Comparison of ENCODE assay signal across 10 mouse cellular contexts in genomic region chr3:95041625-95042024, GRCm38 (mm10). TPM values are rescaled to one million over a fixed set of nuclear protein-coding genes. Genes with fewer than 3 reads are reported as not detected.
DNase-seq lines count a peak whose midpoint lies in the region; ATAC-seq and TF ChIP-seq lines count a peak whose summit lies in the region.
"Had no signal": no experiment of that assay in that cellular context is flagged by ENCODE, and none has a peak within 500 bp of the region (broad histone marks: within the 10 kb centered on the region; RNA-seq: fewer than 3 reads in every experiment).

No protein-coding gene starts in this region.

- ATAC-seq in lung, embryonic 14.5 days (ENCODE audit: insufficient read depth) = no peak
- ATAC-seq in embryonic facial prominence, embryonic 13.5 days (ENCODE audit: insufficient number of reproducible peaks, insufficient read depth, low FRiP score, low TSS enrichment, low read depth) = no peak
- ATAC-seq in intestine, embryonic 16.5 days = no peak
- ATAC-seq in neural tube, embryonic 13.5 days (ENCODE audit: low read depth) = no peak

- H3K27me3 ChIP-seq in lung, embryonic 14.5 days (ENCODE audit: insufficient read depth, low read length) = no peaks in the 10 kb centered on the region
- H3K27me3 ChIP-seq in embryonic facial prominence, embryonic 13.5 days = no peaks in the 10 kb centered on the region
- H3K27me3 ChIP-seq in intestine, embryonic 16.5 days (replicated peaks; ENCODE audit: control insufficient read depth, insufficient read depth, low read length) = no peaks in the 10 kb centered on the region
- H3K27me3 ChIP-seq in neural tube, embryonic 13.5 days = no peaks in the 10 kb centered on the region

- TF ChIP-seq CTCF in lung, embryonic 14.5 days (IDR thresholded peaks at IDR 0.05; ENCODE audit: low read depth) = no peak

- 12% methylated on average over 3 of the region's 3 CpGs for WGBS in lung, embryonic 14.5 days
- 16% methylated on average over 3 of the region's 3 CpGs for WGBS in embryonic facial prominence, embryonic 13.5 days
- 12% methylated on average over 3 of the region's 3 CpGs for WGBS in intestine, embryonic 16.5 days
- 22% methylated on average over 3 of the region's 3 CpGs for WGBS in neural tube, embryonic 13.5 days

- H3K4me3 ChIP-seq in lung, embryonic 14.5 days (ENCODE audit: low read depth, low read length) = peak overlapping the region; percentile 90
- peak overlapping the region; percentile 84 for H3K4me3 ChIP-seq in embryonic facial prominence, embryonic 13.5 days
- H3K4me3 ChIP-seq in intestine, embryonic 16.5 days (ENCODE audit: low read length) = peak overlapping the region; percentile 76
- H3K4me3 ChIP-seq in neural tube, embryonic 13.5 days = peak overlapping the region; percentile 66

- no peak overlapping the region for H3K27ac ChIP-seq in lung, embryonic 14.5 days (ENCODE audit: low read depth)
- H3K27ac ChIP-seq in embryonic facial prominence, embryonic 13.5 days = no peak overlapping the region
- H3K27ac ChIP-seq in intestine, embryonic 16.5 days (ENCODE audit: low read length) = no peak overlapping the region
- H3K27ac ChIP-seq in neural tube, embryonic 13.5 days (replicated peaks) = no peak overlapping the region

- H3K4me2 ChIP-seq in lung, embryonic 14.5 days = peak overlapping the region; percentile 87
- H3K4me2 ChIP-seq in embryonic facial prominence, embryonic 13.5 days = peak overlapping the region; percentile 75
- peak overlapping the region; percentile 63 for H3K4me2 ChIP-seq in intestine, embryonic 16.5 days (ENCODE audit: low read depth, low read length)
- peak overlapping the region; percentile 77 for H3K4me2 ChIP-seq in neural tube, embryonic 13.5 days

- H3K36me3 ChIP-seq in lung, embryonic 14.5 days (ENCODE audit: insufficient read depth) = peaks cover 20% of the 10 kb centered on the region
- peaks cover 22% of the 10 kb centered on the region for H3K36me3 ChIP-seq in embryonic facial prominence, embryonic 13.5 days
- H3K36me3 ChIP-seq in intestine, embryonic 16.5 days (ENCODE audit: control insufficient read depth, insufficient read depth, low read length) = peaks cover under 1% of the 10 kb centered on the region; the same call in 1 of the 2 replicates
- peaks cover 22% of the 10 kb centered on the region for H3K36me3 ChIP-seq in neural tube, embryonic 13.5 days

- no peaks in the 10 kb centered on the region for H3K9me3 ChIP-seq in lung, embryonic 14.5 days (ENCODE audit: low read depth, low read length)
- H3K9me3 ChIP-seq in embryonic facial prominence, embryonic 13.5 days = no peaks in the 10 kb centered on the region
- H3K9me3 ChIP-seq in intestine, embryonic 16.5 days (ENCODE audit: control insufficient read depth, low read length) = no peaks in the 10 kb centered on the region
- no peaks in the 10 kb centered on the region for H3K9me3 ChIP-seq in neural tube, embryonic 13.5 days

- peak overlapping the region; percentile 85 for H3K9ac ChIP-seq in lung, embryonic 14.5 days
- H3K9ac ChIP-seq in embryonic facial prominence, embryonic 13.5 days = peak overlapping the region; percentile 89
- peak overlapping the region; percentile 81 for H3K9ac ChIP-seq in intestine, embryonic 16.5 days (ENCODE audit: low read depth, low read length)
- peak overlapping the region; percentile 86 for H3K9ac ChIP-seq in neural tube, embryonic 13.5 days

- no peak for DNase-seq in lung, embryonic 14.5 days
- DNase-seq in lung, adult 18-20 months = no peak
- DNase-seq in retina, postnatal 1 day = no peak
- no peak for DNase-seq in frontal cortex, postnatal 36 days (ENCODE audit: low spot score in 2 of 2)
- DNase-seq in T-cell, adult 2 months (ENCODE audit: low spot score) = no peak
- DNase-seq: adrenal gland, postnatal 10 days; kidney, postnatal 4 days had no signal

- H3K4me1 ChIP-seq in lung, embryonic 14.5 days (ENCODE audit: insufficient read depth) = peaks cover 6% of the 10 kb centered on the region; the same call in 1 of the 2 replicates
- H3K4me1 ChIP-seq in embryonic facial prominence, embryonic 13.5 days = peaks cover 7% of the 10 kb centered on the region
- peaks cover 8% of the 10 kb centered on the region for H3K4me1 ChIP-seq in intestine, embryonic 16.5 days (ENCODE audit: control insufficient read depth, insufficient read depth, low read length)
- peaks cover 13% of the 10 kb centered on the region for H3K4me1 ChIP-seq in neural tube, embryonic 13.5 days (replicated peaks)

RNA-seq across cellular contexts. Expression of gene Psmd4, which starts 0.8 kb away (rescaled TPM):
- polyA plus RNA-seq in lung, embryonic 14.5 days (2014; fragmentation: Nextera tagmentation; extraction: Ambion mirVana) = 236 and 250 TPM in 2 replicates
- 286 and 293 TPM in 2 replicates for polyA plus RNA-seq in embryonic facial prominence, embryonic 13.5 days (2015; fragmentation: Nextera tagmentation; extraction: Ambion mirVana)
- polyA plus RNA-seq in intestine, embryonic 16.5 days (2015; fragmentation: Nextera tagmentation; extraction: Ambion mirVana) = 196 and 226 TPM in 2 replicates
- polyA plus RNA-seq in neural tube, embryonic 13.5 days (2015; fragmentation: Nextera tagmentation; extraction: Ambion mirVana) = 274 and 279 TPM in 2 replicates

RNA-seq across cellular contexts. Expression of gene Zfp687, which starts 26.4 kb away (rescaled TPM):
- polyA plus RNA-seq in lung, embryonic 14.5 days (2014; fragmentation: Nextera tagmentation; extraction: Ambion mirVana) = 28.1 and 31.7 TPM in 2 replicates
- 22.2 and 25.1 TPM in 2 replicates for polyA plus RNA-seq in embryonic facial prominence, embryonic 13.5 days (2015; fragmentation: Nextera tagmentation; extraction: Ambion mirVana)
- polyA plus RNA-seq in intestine, embryonic 16.5 days (2015; fragmentation: Nextera tagmentation; extraction: Ambion mirVana) = 16.9 and 17.6 TPM in 2 replicates
- 20.4 and 21.5 TPM in 2 replicates for polyA plus RNA-seq in neural tube, embryonic 13.5 days (2015; fragmentation: Nextera tagmentation; extraction: Ambion mirVana)
